Mouse (Mus musculus): Measurements from ENCODE around the gene Dgcr6. TPM values are rescaled to one million over a fixed set of nuclear protein-coding genes. Genes with fewer than 3 reads are reported as not detected.

The Dgcr6 gene
- polyA plus RNA-seq, 1 experiment from 2014 or later: 97.3 TPM

- 4% methylated on average over 3 of the region's 3 CpGs for WGBS
- no peaks in the 10 kb centered on the region for H3K9me3 ChIP-seq
- no peak for DNase-seq (ENCODE audit: low spot score)
Observed at GRCm38 (mm10) chr16:18047660-18048059, 5.0 kb upstream of the Dgcr6 start.

GRCm38 (mm10) chr16:18048071-18048470 lies 4.6 kb upstream of the Dgcr6 start:
- Histone ChIP-seq H3K9me3 (no peaks in the 10 kb centered on the region), H3K4me1 (no peaks in the 10 kb centered on the region; the same call in 1 of the 2 replicates), H3K36me3 (no peaks in the 10 kb centered on the region), H3K27me3 (ENCODE audit: insufficient read depth, poor library complexity, severe bottlenecking) (peaks cover 10% of the 10 kb centered on the region; the same call in 1 of the 2 replicates), H3K27ac (no peak overlapping the region), H3K4me3 (no peak overlapping the region)
- DNase-seq (ENCODE audit: low spot score): no peak
- 72% methylated on average over 8 of the region's 8 CpGs for WGBS

More at GRCm38 (mm10) chr16:18047660-18048059, 5.0 kb upstream of the Dgcr6 start:
- H3K4me1 ChIP-seq: no peaks in the 10 kb centered on the region
- H3K4me3 ChIP-seq: no peak overlapping the region
- H3K27ac ChIP-seq: no peak overlapping the region
- peaks cover 10% of the 10 kb centered on the region; the same call in 1 of the 2 replicates for H3K27me3 ChIP-seq (ENCODE audit: insufficient read depth, poor library complexity, severe bottlenecking)
- H3K36me3 ChIP-seq: no peaks in the 10 kb centered on the region

GRCm38 (mm10) chr16:18052322-18052721 lies 338 bp upstream of the Dgcr6 start:
- 54% methylated on average over 7 of the region's 7 CpGs for WGBS
- peaks cover 20% of the 10 kb centered on the region; the same call in 1 of the 2 replicates for H3K27me3 ChIP-seq (ENCODE audit: insufficient read depth, poor library complexity, severe bottlenecking)
- H3K4me3 ChIP-seq: no peak overlapping the region
- no peak for DNase-seq (ENCODE audit: low spot score)
- no peaks in the 10 kb centered on the region for H3K9me3 ChIP-seq
- no peak overlapping the region for H3K27ac ChIP-seq
- H3K4me1 ChIP-seq: peaks cover 11% of the 10 kb centered on the region
- H3K36me3 ChIP-seq: no peaks in the 10 kb centered on the region

- 36% methylated on average over 2 of the region's 2 CpGs for WGBS
Observed at GRCm38 (mm10) chr16:18056215-18056614, 3.6 kb downstream of the Dgcr6 start.

GRCm38 (mm10) chr16:18058331-18058731 lies 5.7 kb downstream of the Dgcr6 start:
- peaks cover 11% of the 10 kb centered on the region for H3K4me1 ChIP-seq
- H3K9me3 ChIP-seq: no peaks in the 10 kb centered on the region
- H3K27ac ChIP-seq: no peak overlapping the region
- no peak overlapping the region for H3K4me3 ChIP-seq
- DNase-seq (ENCODE audit: low spot score): no peak
- 80% methylated on average over 6 of the region's 6 CpGs for WGBS
- peaks cover 11% of the 10 kb centered on the region; the same call in 1 of the 2 replicates for H3K27me3 ChIP-seq (ENCODE audit: insufficient read depth, poor library complexity, severe bottlenecking)
- no peaks in the 10 kb centered on the region for H3K36me3 ChIP-seq

More at GRCm38 (mm10) chr16:18056215-18056614, 3.6 kb downstream of the Dgcr6 start:
- H3K36me3 ChIP-seq: no peaks in the 10 kb centered on the region
- peaks cover 11% of the 10 kb centered on the region for H3K4me1 ChIP-seq
- peaks cover 14% of the 10 kb centered on the region; the same call in 1 of the 2 replicates for H3K27me3 ChIP-seq (ENCODE audit: insufficient read depth, poor library complexity, severe bottlenecking)
- no peak overlapping the region for H3K27ac ChIP-seq
- no peak overlapping the region for H3K4me3 ChIP-seq
- H3K9me3 ChIP-seq: no peaks in the 10 kb centered on the region
- DNase-seq (ENCODE audit: low spot score): peak; percentile 52

GRCm38 (mm10) chr16:18059243-18059642 lies 6.6 kb downstream of the Dgcr6 start:
- DNase-seq (ENCODE audit: low spot score): no peak
- Histone ChIP-seq H3K27me3 (ENCODE audit: insufficient read depth, poor library complexity, severe bottlenecking) (0 out of 2 replicates have a peak, but pooled peaks cover 3% of the 10 kb centered on the region), H3K9me3 (no peaks in the 10 kb centered on the region), H3K4me3 (no peak overlapping the region), H3K36me3 (no peaks in the 10 kb centered on the region), H3K4me1 (peaks cover 11% of the 10 kb centered on the region), H3K27ac (no peak overlapping the region)
- WGBS: 73% methylated on average over 10 of the region's 10 CpGs

GRCm38 (mm10) chr16:18061201-18061600 lies 8.5 kb downstream of the Dgcr6 start:
- Histone ChIP-seq H3K36me3 (no peaks in the 10 kb centered on the region), H3K4me1 (peaks cover 7% of the 10 kb centered on the region), H3K27ac (no peak overlapping the region), H3K4me3 (no peak overlapping the region), H3K27me3 (ENCODE audit: insufficient read depth, poor library complexity, severe bottlenecking) (0 out of 2 replicates have a peak, but pooled peaks cover 3% of the 10 kb centered on the region), H3K9me3 (no peaks in the 10 kb centered on the region)
- no peak for DNase-seq (ENCODE audit: low spot score)
- WGBS: 83% methylated on average over 11 of the region's 11 CpGs

- no peaks in the 10 kb centered on the region for H3K9me3 ChIP-seq
- peaks cover 26% of the 10 kb centered on the region for H3K36me3 ChIP-seq
- H3K27me3 ChIP-seq (ENCODE audit: insufficient read depth, poor library complexity, severe bottlenecking): no peaks in the 10 kb centered on the region
- peak overlapping the region; percentile 96 for H3K27ac ChIP-seq
- DNase-seq (ENCODE audit: low spot score): peak; percentile 97
- under 1% methylated on average over 81 of the region's 81 CpGs for WGBS
- H3K4me1 ChIP-seq: peaks cover 14% of the 10 kb centered on the region
- H3K4me3 ChIP-seq: peak overlapping the region; percentile 91
Observed at GRCm38 (mm10) chr16:18066060-18067009, 13.7 kb downstream of the Dgcr6 start.

GRCm38 (mm10) chr16:18068653-18069376 lies 16.2 kb downstream of the Dgcr6 start:
- H3K4me3 ChIP-seq: no peak overlapping the region
- WGBS: 88% methylated on average over 8 of the region's 8 CpGs
- H3K27ac ChIP-seq: no peak overlapping the region
- H3K36me3 ChIP-seq: peaks cover 40% of the 10 kb centered on the region
- H3K4me1 ChIP-seq: peaks cover 20% of the 10 kb centered on the region
- no peaks in the 10 kb centered on the region for H3K9me3 ChIP-seq
- no peak for DNase-seq (ENCODE audit: low spot score)
- no peaks in the 10 kb centered on the region for H3K27me3 ChIP-seq (ENCODE audit: insufficient read depth, poor library complexity, severe bottlenecking)

- H3K4me1 ChIP-seq: peaks cover 19% of the 10 kb centered on the region
- H3K36me3 ChIP-seq: peaks cover 41% of the 10 kb centered on the region
- WGBS: 85% methylated on average over 5 of the region's 5 CpGs
- no peak for DNase-seq (ENCODE audit: low spot score)
- no peaks in the 10 kb centered on the region for H3K27me3 ChIP-seq (ENCODE audit: insufficient read depth, poor library complexity, severe bottlenecking)
- no peak overlapping the region for H3K27ac ChIP-seq
- H3K9me3 ChIP-seq: no peaks in the 10 kb centered on the region
- H3K4me3 ChIP-seq: no peak overlapping the region
Observed at GRCm38 (mm10) chr16:18070798-18071197, 18.1 kb downstream of the Dgcr6 start.

GRCm38 (mm10) chr16:18072089-18072488 lies 19.4 kb downstream of the Dgcr6 start:
- Histone ChIP-seq H3K4me3 (no peak overlapping the region), H3K36me3 (peaks cover 42% of the 10 kb centered on the region), H3K27ac (no peak overlapping the region), H3K27me3 (ENCODE audit: insufficient read depth, poor library complexity, severe bottlenecking) (no peaks in the 10 kb centered on the region), H3K9me3 (no peaks in the 10 kb centered on the region), H3K4me1 (peaks cover 12% of the 10 kb centered on the region)
- 90% methylated on average over 13 of the region's 13 CpGs for WGBS
- no peak for DNase-seq (ENCODE audit: low spot score)

- 77% methylated on average over 9 of the region's 9 CpGs for WGBS
- Histone ChIP-seq H3K9me3 (no peaks in the 10 kb centered on the region), H3K4me1 (peaks cover 6% of the 10 kb centered on the region; the same call in 1 of the 2 replicates), H3K4me3 (no peak overlapping the region), H3K27me3 (ENCODE audit: insufficient read depth, poor library complexity, severe bottlenecking) (no peaks in the 10 kb centered on the region), H3K36me3 (peaks cover 42% of the 10 kb centered on the region), H3K27ac (no peak overlapping the region)
- no peak for DNase-seq (ENCODE audit: low spot score)
Observed at GRCm38 (mm10) chr16:18073259-18073962, 20.8 kb downstream of the Dgcr6 start.

All from heart, embryonic 10.5 days (tissue).